Mouse (Mus musculus): Measurements from ENCODE around the gene Fen1. TPM values are rescaled to one million over a fixed set of nuclear protein-coding genes. Genes with fewer than 3 reads are reported as not detected.
"Not testable (repeated sequence)": the region's sequence is repeated elsewhere in the genome, so short reads cannot be mapped to it uniquely, and the experiment has no call there.

The Fen1 gene
- polyA plus RNA-seq, 1 experiment = 18.8 TPM

GRCm38 (mm10) chr19:10173116-10173718 lies 30.8 kb downstream of the Fen1 start:
- Histone ChIP-seq H3K4me3 (replicated peaks) (peak overlapping the region; percentile 86), H3K9me3 (peaks cover 2% of the 10 kb centered on the region), H3K4me1 (peaks cover 73% of the 10 kb centered on the region), H3K27me3 (replicated peaks) (no peaks in the 10 kb centered on the region), H3K36me3 (replicated peaks; ENCODE audit: low read length) (peaks cover 2% of the 10 kb centered on the region)
- TF ChIP-seq GATA1 (IDR thresholded peaks at IDR 0.05; ENCODE audit: borderline replicate concordance, low read length) = peak; percentile 70; the same call in 1 of the 3 replicates
- no peak for TF ChIP-seq FLI1 (IDR thresholded peaks at IDR 0.05; ENCODE audit: low read length)

GRCm38 (mm10) chr19:10171846-10172245 lies 32.1 kb downstream of the Fen1 start:
- H3K9me3 ChIP-seq = no peaks in the 10 kb centered on the region
- TF ChIP-seq GATA1 (IDR thresholded peaks at IDR 0.05; ENCODE audit: borderline replicate concordance, low read length) (no peak), FLI1 (IDR thresholded peaks at IDR 0.05; ENCODE audit: low read length) (no peak)
- H3K36me3 ChIP-seq (replicated peaks; ENCODE audit: low read length) = no peaks in the 10 kb centered on the region
- H3K4me3 ChIP-seq (replicated peaks) = no peak overlapping the region
- no peaks in the 10 kb centered on the region for H3K27me3 ChIP-seq (replicated peaks)
- peaks cover 72% of the 10 kb centered on the region for H3K4me1 ChIP-seq

GRCm38 (mm10) chr19:10171359-10171758 lies 32.6 kb downstream of the Fen1 start:
- Histone ChIP-seq H3K4me3 (replicated peaks) (no peak overlapping the region), H3K4me1 (peaks cover 70% of the 10 kb centered on the region), H3K27me3 (replicated peaks) (no peaks in the 10 kb centered on the region), H3K36me3 (replicated peaks; ENCODE audit: low read length) (no peaks in the 10 kb centered on the region), H3K9me3 (no peaks in the 10 kb centered on the region)
- TF ChIP-seq GATA1 (IDR thresholded peaks at IDR 0.05; ENCODE audit: borderline replicate concordance, low read length) (no peak), FLI1 (IDR thresholded peaks at IDR 0.05; ENCODE audit: low read length) (no peak)

GRCm38 (mm10) chr19:10170466-10170865 lies 33.5 kb downstream of the Fen1 start:
- TF ChIP-seq FLI1 (IDR thresholded peaks at IDR 0.05; ENCODE audit: low read length) (no peak), GATA1 (IDR thresholded peaks at IDR 0.05; ENCODE audit: borderline replicate concordance, low read length) (no peak)
- H3K27me3 ChIP-seq (replicated peaks) = no peaks in the 10 kb centered on the region
- peaks cover 61% of the 10 kb centered on the region for H3K4me1 ChIP-seq
- no peak overlapping the region for H3K4me3 ChIP-seq (replicated peaks)
- no peaks in the 10 kb centered on the region for H3K36me3 ChIP-seq (replicated peaks; ENCODE audit: low read length)
- no peaks in the 10 kb centered on the region for H3K9me3 ChIP-seq

- peaks cover 56% of the 10 kb centered on the region for H3K4me1 ChIP-seq
- H3K4me3 ChIP-seq (replicated peaks); H3K9me3 ChIP-seq; H3K36me3 ChIP-seq (replicated peaks; ENCODE audit: low read length); H3K27me3 ChIP-seq (replicated peaks): not testable (repeated sequence)
Observed at GRCm38 (mm10) chr19:10169692-10170330, 34.2 kb downstream of the Fen1 start.

GRCm38 (mm10) chr19:10169179-10169578 lies 34.8 kb downstream of the Fen1 start:
- Histone ChIP-seq H3K36me3 (replicated peaks; ENCODE audit: low read length) (no peaks in the 10 kb centered on the region), H3K4me3 (replicated peaks) (no peak overlapping the region), H3K4me1 (peaks cover 54% of the 10 kb centered on the region), H3K9me3 (no peaks in the 10 kb centered on the region), H3K27me3 (replicated peaks) (no peaks in the 10 kb centered on the region)
- TF ChIP-seq GATA1 (IDR thresholded peaks at IDR 0.05; ENCODE audit: borderline replicate concordance, low read length) (no peak), FLI1 (IDR thresholded peaks at IDR 0.05; ENCODE audit: low read length) (no peak)

GRCm38 (mm10) chr19:10168441-10168840 lies 35.5 kb downstream of the Fen1 start:
- Histone ChIP-seq H3K4me1 (peaks cover 54% of the 10 kb centered on the region), H3K4me3 (replicated peaks) (no peak overlapping the region), H3K27me3 (replicated peaks) (no peaks in the 10 kb centered on the region), H3K36me3 (replicated peaks; ENCODE audit: low read length) (no peaks in the 10 kb centered on the region), H3K9me3 (no peaks in the 10 kb centered on the region)
- no peak for TF ChIP-seq FLI1 (IDR thresholded peaks at IDR 0.05; ENCODE audit: low read length)
- no peak for TF ChIP-seq GATA1 (IDR thresholded peaks at IDR 0.05; ENCODE audit: borderline replicate concordance, low read length)

GRCm38 (mm10) chr19:10167951-10168350 lies 36.0 kb downstream of the Fen1 start:
- H3K36me3 ChIP-seq (replicated peaks; ENCODE audit: low read length) = no peaks in the 10 kb centered on the region
- H3K4me3 ChIP-seq (replicated peaks) = no peak overlapping the region
- no peaks in the 10 kb centered on the region for H3K27me3 ChIP-seq (replicated peaks)
- no peak for TF ChIP-seq GATA1 (IDR thresholded peaks at IDR 0.05; ENCODE audit: borderline replicate concordance, low read length)
- TF ChIP-seq FLI1 (IDR thresholded peaks at IDR 0.05; ENCODE audit: low read length) = no peak
- H3K4me1 ChIP-seq = peaks cover 51% of the 10 kb centered on the region
- H3K9me3 ChIP-seq = peaks cover under 1% of the 10 kb centered on the region; the same call in 1 of the 2 replicates

GRCm38 (mm10) chr19:10167112-10167511 lies 36.9 kb downstream of the Fen1 start:
- no peak for TF ChIP-seq GATA1 (IDR thresholded peaks at IDR 0.05; ENCODE audit: borderline replicate concordance, low read length)
- no peak for TF ChIP-seq FLI1 (IDR thresholded peaks at IDR 0.05; ENCODE audit: low read length)
- H3K4me1 ChIP-seq = peaks cover 43% of the 10 kb centered on the region
- no peaks in the 10 kb centered on the region for H3K36me3 ChIP-seq (replicated peaks; ENCODE audit: low read length)
- H3K27me3 ChIP-seq (replicated peaks) = no peaks in the 10 kb centered on the region
- H3K4me3 ChIP-seq (replicated peaks) = no peak overlapping the region
- peaks cover 8% of the 10 kb centered on the region for H3K9me3 ChIP-seq

- not testable (repeated sequence) for H3K9me3 ChIP-seq; H3K4me3 ChIP-seq (replicated peaks); H3K27me3 ChIP-seq (replicated peaks); H3K36me3 ChIP-seq (replicated peaks; ENCODE audit: low read length)
- peaks cover 38% of the 10 kb centered on the region for H3K4me1 ChIP-seq
Observed at GRCm38 (mm10) chr19:10165928-10166327, 38.0 kb downstream of the Fen1 start.
